Comparison of ENCODE assay signal across 8 mouse cellular contexts in genomic region chr17:34587814-34588213, GRCm38 (mm10). TPM values are rescaled to one million over a fixed set of nuclear protein-coding genes. Genes with fewer than 3 reads are reported as not detected.
A peak's percentile ranks its signal among the peaks of the same experiment; 100 is the strongest.
DNase-seq lines count a peak whose midpoint lies in the region; ATAC-seq and TF ChIP-seq lines count a peak whose summit lies in the region.

No protein-coding gene starts in this region.

- no peaks in the 10 kb centered on the region for H3K9me3 ChIP-seq in heart, postnatal 0 days (replicated peaks; ENCODE audit: control insufficient read depth, low read length)
- no peaks in the 10 kb centered on the region for H3K9me3 ChIP-seq in MEL (replicated peaks; ENCODE audit: insufficient read depth, low read length)
- no peaks in the 10 kb centered on the region for H3K9me3 ChIP-seq in hindbrain, embryonic 11.5 days (ENCODE audit: control insufficient read depth, low read length)
- H3K9me3 ChIP-seq in midbrain, embryonic 12.5 days: no peaks in the 10 kb centered on the region

- no peak for TF ChIP-seq RAD21 in MEL (IDR thresholded peaks at IDR 0.05; ENCODE audit: low read depth, low read length)

- no peak for TF ChIP-seq CTCF in heart, postnatal 0 days (IDR thresholded peaks at IDR 0.05; ENCODE audit: low read depth)
- TF ChIP-seq CTCF in MEL (IDR thresholded peaks at IDR 0.05 in 2 of 3, conservative IDR thresholded peaks at IDR 0.05 in 1 of 3; ENCODE audit: control insufficient read depth in 1 of 3, insufficient read depth in 1 of 3, low read depth in 2 of 3, low read length in 3 of 3, poor library complexity in 1 of 3, severe bottlenecking in 1 of 3): no peak

- no peak for DNase-seq in heart, postnatal 0 days (ENCODE audit: low spot score)
- DNase-seq in heart, postnatal 4 days: no peak
- no peak for DNase-seq in MEL (ENCODE audit: low read depth, low spot score)
- no peak for DNase-seq in hindbrain, embryonic 11.5 days (ENCODE audit: low spot score)
- no peak for DNase-seq in adrenal gland, adult 2 months
- no peak for DNase-seq in layer of hippocampus, postnatal 25 days (ENCODE audit: extremely low spot score in 1 of 2, low spot score in 1 of 2)
- DNase-seq in right cerebral cortex, postnatal 10 days (ENCODE audit: low spot score in 2 of 2): no peak

- under 1% methylated on average over 19 of the region's 19 CpGs for WGBS in heart, postnatal 0 days
- WGBS in hindbrain, embryonic 11.5 days: 3% methylated on average over 19 of the region's 19 CpGs
- WGBS in midbrain, embryonic 12.5 days: 5% methylated on average over 19 of the region's 19 CpGs

- 0 out of 4 replicates have a peak, but pooled peaks of 1 of the 2 experiments have one; percentile 1 for TF ChIP-seq POLR2A in MEL (IDR thresholded peaks at IDR 0.05; ENCODE audit: control insufficient read depth in 1 of 2, insufficient read depth in 1 of 2, low read depth in 1 of 2, low read length in 2 of 2, poor library complexity in 1 of 2)

- ATAC-seq in heart, postnatal 0 days (ENCODE audit: insufficient read depth, low read depth): no peak
- ATAC-seq in hindbrain, embryonic 11.5 days (ENCODE audit: low FRiP score): no peak
- no peak for ATAC-seq in midbrain, embryonic 12.5 days (ENCODE audit: low FRiP score, low read depth)

- H3K27me3 ChIP-seq in heart, postnatal 0 days (ENCODE audit: control insufficient read depth, insufficient read depth, low read length): no peaks in the 10 kb centered on the region
- no peaks in the 10 kb centered on the region for H3K27me3 ChIP-seq in MEL (ENCODE audit: control insufficient read depth in 1 of 2, insufficient read depth in 2 of 2, low read length in 2 of 2)
- no peaks in the 10 kb centered on the region for H3K27me3 ChIP-seq in hindbrain, embryonic 11.5 days (ENCODE audit: control insufficient read depth, insufficient read depth, low read length)
- H3K27me3 ChIP-seq in midbrain, embryonic 12.5 days: no peaks in the 10 kb centered on the region

- peaks cover 15% of the 10 kb centered on the region; the same call in 1 of the 2 replicates for H3K79me2 ChIP-seq in MEL (ENCODE audit: control insufficient read depth, insufficient read depth, low read length, poor library complexity)

- peak overlapping the region; percentile 83 for H3K9ac ChIP-seq in heart, postnatal 0 days (replicated peaks; ENCODE audit: low read depth, low read length)
- peak overlapping the region; percentile 89 for H3K9ac ChIP-seq in MEL (ENCODE audit: control insufficient read depth, low read depth, low read length, poor library complexity, severe bottlenecking)
- peak overlapping the region; percentile 94 for H3K9ac ChIP-seq in hindbrain, embryonic 11.5 days (ENCODE audit: low read depth, low read length)
- peak overlapping the region; percentile 87 for H3K9ac ChIP-seq in midbrain, embryonic 12.5 days (replicated peaks)

- H3K36me3 ChIP-seq in heart, postnatal 0 days (replicated peaks; ENCODE audit: control insufficient read depth, insufficient read depth, low read length): no peaks in the 10 kb centered on the region
- H3K36me3 ChIP-seq in MEL (ENCODE audit: control insufficient read depth in 1 of 2, insufficient read depth in 2 of 2, low read length in 2 of 2): peaks cover 0 to 27% of the 10 kb centered on the region in 2 experiments; a peak in 2 of 4 replicates
- no peaks in the 10 kb centered on the region for H3K36me3 ChIP-seq in hindbrain, embryonic 11.5 days (ENCODE audit: control insufficient read depth, insufficient read depth, low read length)
- no peaks in the 10 kb centered on the region for H3K36me3 ChIP-seq in midbrain, embryonic 12.5 days

- 0 out of 2 replicates have a peak, but pooled peaks have one; percentile 35 for TF ChIP-seq EP300 in heart, postnatal 0 days (IDR thresholded peaks at IDR 0.05; ENCODE audit: low read depth)
- TF ChIP-seq EP300 in MEL (IDR thresholded peaks at IDR 0.05; ENCODE audit: low read depth in 1 of 2, low read length in 2 of 2): no peak

- peak overlapping the region; percentile 63 for H3K4me3 ChIP-seq in heart, postnatal 0 days (ENCODE audit: low read depth, low read length)
- H3K4me3 ChIP-seq in MEL (ENCODE audit: control insufficient read depth in 1 of 2, insufficient read depth in 1 of 2, low read depth in 2 of 2, low read length in 2 of 2): peak overlapping the region; percentile 78 to 92
- H3K4me3 ChIP-seq in hindbrain, embryonic 11.5 days (ENCODE audit: low read depth, low read length): peak overlapping the region; percentile 67
- H3K4me3 ChIP-seq in midbrain, embryonic 12.5 days: peak overlapping the region; percentile 77

- H3K27ac ChIP-seq in heart, postnatal 0 days (ENCODE audit: low read depth): peak overlapping the region; percentile 88
- H3K27ac ChIP-seq in MEL (ENCODE audit: control insufficient read depth, low read depth, low read length): peak overlapping the region; percentile 73
- H3K27ac ChIP-seq in hindbrain, embryonic 11.5 days (ENCODE audit: low read depth, low read length): peak overlapping the region; percentile 99
- H3K27ac ChIP-seq in midbrain, embryonic 12.5 days (replicated peaks): peak overlapping the region; percentile 99

- peaks cover 25% of the 10 kb centered on the region for H3K4me1 ChIP-seq in heart, postnatal 0 days (ENCODE audit: control insufficient read depth, insufficient read depth)
- peaks cover 11 to 36% of the 10 kb centered on the region in 2 experiments for H3K4me1 ChIP-seq in MEL (ENCODE audit: control insufficient read depth in 1 of 2, insufficient read depth in 2 of 2, low read length in 2 of 2)
- H3K4me1 ChIP-seq in hindbrain, embryonic 11.5 days (replicated peaks; ENCODE audit: control insufficient read depth, insufficient read depth, low read length): peaks cover 27% of the 10 kb centered on the region
- H3K4me1 ChIP-seq in midbrain, embryonic 12.5 days: peaks cover 54% of the 10 kb centered on the region

- peak overlapping the region; percentile 79 for H3K4me2 ChIP-seq in heart, postnatal 0 days (ENCODE audit: low read depth, low read length)
- peak overlapping the region; percentile 89 for H3K4me2 ChIP-seq in hindbrain, embryonic 11.5 days (replicated peaks; ENCODE audit: low read depth, low read length)
- H3K4me2 ChIP-seq in midbrain, embryonic 12.5 days (replicated peaks): peak overlapping the region; percentile 72

RNA-seq across cellular contexts. Expression of gene Gpsm3, which starts 1.8 kb away (rescaled TPM):
- 0.53 and 3.1 TPM in 2 replicates for total RNA-seq in heart, postnatal 0 days (2014; rRNA removed; ENCODE audit: low replicate concordance)
- 5.9 and 6.0 TPM in 2 replicates for polyA plus RNA-seq in heart, postnatal 0 days (2015; fragmentation: Nextera tagmentation; extraction: Ambion mirVana)
- total RNA-seq in heart, postnatal 4 days (2021): 1 to 10 TPM; 3.9 to 4.4 TPM
- 10.6 and 12.0 TPM in 2 replicates for total RNA-seq in MEL (2012; rRNA removed)
- polyA plus RNA-seq in MEL (2012; ENCODE audit: insufficient read depth in 1 of 2, insufficient read length in 2 of 2, low read depth in 1 of 2, low replicate concordance in 2 of 2, missing spikeins in 1 of 2): 10 to 100 TPM in 1 of 2 experiments, not detected in 1; 37.8 TPM
- polyA plus RNA-seq in hindbrain, embryonic 11.5 days (2014; fragmentation: Nextera tagmentation; extraction: Ambion mirVana): 3.2 and 5.9 TPM in 2 replicates
- 2.9 and 3.3 TPM in 2 replicates for polyA plus RNA-seq in midbrain, embryonic 12.5 days (2016; fragmentation: Nextera tagmentation; extraction: Ambion mirVana)
- 1 to 10 TPM; 4.3 to 7.4 TPM for total RNA-seq in adrenal gland, adult 2 months (2021)
- polyA plus RNA-seq in adrenal gland, adult 2 months (2012; rRNA removed): 8.0 and 10.0 TPM in 2 replicates
- 1 to 10 TPM; 1.3 to 2.1 TPM for total RNA-seq in layer of hippocampus, postnatal 25 days (2021)

RNA-seq across cellular contexts. Expression of gene Pbx2, which starts 3.3 kb away (rescaled TPM):
- 42.6 and 59.1 TPM in 2 replicates for total RNA-seq in heart, postnatal 0 days (2014; rRNA removed; ENCODE audit: low replicate concordance)
- polyA plus RNA-seq in heart, postnatal 0 days (2015; fragmentation: Nextera tagmentation; extraction: Ambion mirVana): 3.3 and 4.4 TPM in 2 replicates
- total RNA-seq in heart, postnatal 4 days (2021): 10 to 100 TPM; 34.6 to 39.5 TPM
- total RNA-seq in MEL (2012; rRNA removed): 40.3 and 42.4 TPM in 2 replicates
- polyA plus RNA-seq in MEL (2012; ENCODE audit: insufficient read depth in 1 of 2, insufficient read length in 2 of 2, low read depth in 1 of 2, low replicate concordance in 2 of 2, missing spikeins in 1 of 2): 10 to 100 TPM in 1 of 2 experiments, not detected in 1; 76.7 TPM
- polyA plus RNA-seq in hindbrain, embryonic 11.5 days (2014; fragmentation: Nextera tagmentation; extraction: Ambion mirVana): 16.6 and 17.3 TPM in 2 replicates
- 20.8 and 22.5 TPM in 2 replicates for polyA plus RNA-seq in midbrain, embryonic 12.5 days (2016; fragmentation: Nextera tagmentation; extraction: Ambion mirVana)
- total RNA-seq in adrenal gland, adult 2 months (2021): 10 to 100 TPM; 35.2 to 42.7 TPM
- polyA plus RNA-seq in adrenal gland, adult 2 months (2012; rRNA removed): 43.4 and 45.6 TPM in 2 replicates
- 10 to 100 TPM; 55.8 to 61.5 TPM for total RNA-seq in layer of hippocampus, postnatal 25 days (2021)

RNA-seq across cellular contexts. Expression of gene Ager, which starts 9.8 kb away (rescaled TPM):
- 2.7 and 5.8 TPM in 2 replicates for total RNA-seq in heart, postnatal 0 days (2014; rRNA removed; ENCODE audit: low replicate concordance)
- polyA plus RNA-seq in heart, postnatal 0 days (2015; fragmentation: Nextera tagmentation; extraction: Ambion mirVana): 0.85 and 1.9 TPM in 2 replicates
- total RNA-seq in heart, postnatal 4 days (2021): 1 to 10 TPM; 1.6 TPM
- 0.27 and 0.62 TPM in 2 replicates for total RNA-seq in MEL (2012; rRNA removed)
- polyA plus RNA-seq in MEL (2012; ENCODE audit: insufficient read depth in 1 of 2, insufficient read length in 2 of 2, low read depth in 1 of 2, low replicate concordance in 2 of 2, missing spikeins in 1 of 2): 1 to 10 TPM in 1 of 2 experiments, not detected in 1; 3.7 TPM
- 1.7 and 2.2 TPM in 2 replicates for polyA plus RNA-seq in hindbrain, embryonic 11.5 days (2014; fragmentation: Nextera tagmentation; extraction: Ambion mirVana)
- 2.2 and 2.3 TPM in 2 replicates for polyA plus RNA-seq in midbrain, embryonic 12.5 days (2016; fragmentation: Nextera tagmentation; extraction: Ambion mirVana)
- under 1 TPM; 0.84 to 0.86 TPM for total RNA-seq in adrenal gland, adult 2 months (2021)
- 1.3 and 1.5 TPM in 2 replicates for polyA plus RNA-seq in adrenal gland, adult 2 months (2012; rRNA removed)
- 1 to 10 TPM in 1 of 2 experiments, under 1 TPM in 1; 0.94 to 1.1 TPM for total RNA-seq in layer of hippocampus, postnatal 25 days (2021)

RNA-seq across cellular contexts. Expression of gene Rnf5, which starts 15.7 kb away (rescaled TPM):
- total RNA-seq in heart, postnatal 0 days (2014; rRNA removed; ENCODE audit: low replicate concordance): 29.6 and 42.5 TPM in 2 replicates
- 79.9 and 86.5 TPM in 2 replicates for polyA plus RNA-seq in heart, postnatal 0 days (2015; fragmentation: Nextera tagmentation; extraction: Ambion mirVana)
- 10 to 100 TPM; 40.6 to 40.8 TPM for total RNA-seq in heart, postnatal 4 days (2021)
- total RNA-seq in MEL (2012; rRNA removed): 23.5 and 24.8 TPM in 2 replicates
- 10 to 100 TPM in 1 of 2 experiments, not detected in 1; 85.1 TPM for polyA plus RNA-seq in MEL (2012; ENCODE audit: insufficient read depth in 1 of 2, insufficient read length in 2 of 2, low read depth in 1 of 2, low replicate concordance in 2 of 2, missing spikeins in 1 of 2)
- 175 and 182 TPM in 2 replicates for polyA plus RNA-seq in hindbrain, embryonic 11.5 days (2014; fragmentation: Nextera tagmentation; extraction: Ambion mirVana)
- 240 and 243 TPM in 2 replicates for polyA plus RNA-seq in midbrain, embryonic 12.5 days (2016; fragmentation: Nextera tagmentation; extraction: Ambion mirVana)
- total RNA-seq in adrenal gland, adult 2 months (2021): 10 to 100 TPM; 77.8 to 92.0 TPM
- polyA plus RNA-seq in adrenal gland, adult 2 months (2012; rRNA removed): 90.8 and 115 TPM in 2 replicates
- total RNA-seq in layer of hippocampus, postnatal 25 days (2021): 10 to 100 TPM; 81.0 to 85.5 TPM

RNA-seq across cellular contexts. Expression of gene Agpat1, which starts 16.2 kb away (rescaled TPM):
- 112 and 120 TPM in 2 replicates for total RNA-seq in heart, postnatal 0 days (2014; rRNA removed; ENCODE audit: low replicate concordance)
- polyA plus RNA-seq in heart, postnatal 0 days (2015; fragmentation: Nextera tagmentation; extraction: Ambion mirVana): 39.1 and 39.6 TPM in 2 replicates
- 10 to 100 TPM; 59.3 to 62.4 TPM for total RNA-seq in heart, postnatal 4 days (2021)
- 81.5 and 85.2 TPM in 2 replicates for total RNA-seq in MEL (2012; rRNA removed)
- 100 to 1,000 TPM in 1 of 2 experiments, not detected in 1; 153 TPM for polyA plus RNA-seq in MEL (2012; ENCODE audit: insufficient read depth in 1 of 2, insufficient read length in 2 of 2, low read depth in 1 of 2, low replicate concordance in 2 of 2, missing spikeins in 1 of 2)
- 73.8 and 81.2 TPM in 2 replicates for polyA plus RNA-seq in hindbrain, embryonic 11.5 days (2014; fragmentation: Nextera tagmentation; extraction: Ambion mirVana)
- 82.8 and 86.2 TPM in 2 replicates for polyA plus RNA-seq in midbrain, embryonic 12.5 days (2016; fragmentation: Nextera tagmentation; extraction: Ambion mirVana)
- 100 to 1,000 TPM; 113 to 118 TPM for total RNA-seq in adrenal gland, adult 2 months (2021)
- polyA plus RNA-seq in adrenal gland, adult 2 months (2012; rRNA removed): 275 and 286 TPM in 2 replicates
- 100 to 1,000 TPM; 170 to 172 TPM for total RNA-seq in layer of hippocampus, postnatal 25 days (2021)
